Mouse (Mus musculus) left cerebral cortex, adult 9 months (tissue): Measurements from ENCODE around the gene Krtap15.
A peak's percentile ranks its signal among the peaks of the same experiment; 100 is the strongest.

ENCODE experiments used
- DNase-seq, 2 experiments: peaks; one replicate each; pipeline ENCODE4 v3.0.0; 2022; ENCODE audit warnings: low spot score in 2 of 2

Gene Krtap15

GRCm38 (mm10) chr16:88820066-88820465 lies at the start of gene Krtap15:
Gene Krtap15 (plus strand): TSS chr16:88820215.
- no peak for DNase-seq

- no peak for DNase-seq
Observed at GRCm38 (mm10) chr16:88774106-88774505, 45.9 kb upstream of the Krtap15 start, which contains the start of gene 2310057N15Rik. Gene 2310057N15Rik (minus strand): TSS chr16:88774206.

GRCm38 (mm10) chr16:88777596-88777995 lies 42.4 kb upstream of the Krtap15 start, which contains the start of gene Gm5965:
Gene Gm5965 (plus strand): TSS chr16:88777896.
- DNase-seq = no peak

- no peak for DNase-seq
Observed at GRCm38 (mm10) chr16:88786786-88787185, 33.2 kb upstream of the Krtap15 start.

GRCm38 (mm10) chr16:88811827-88812226 lies 8.2 kb upstream of the Krtap15 start, which contains the start of gene Gm20741:
Gene Gm20741 (minus strand): TSS chr16:88812220.
- DNase-seq = peak in 1 of 2 experiments; percentile 10

GRCm38 (mm10) chr16:88823736-88824135 lies 3.7 kb downstream of the Krtap15 start:
- peak in 1 of 2 experiments; percentile 13 for DNase-seq

GRCm38 (mm10) chr16:88826095-88826652 lies 6.2 kb downstream of the Krtap15 start, which contains the start of gene Krtap14:
Gene Krtap14 (minus strand): TSS chr16:88826145.
- no peak for DNase-seq

- no peak for DNase-seq
Observed at GRCm38 (mm10) chr16:88826978-88827377, 7.0 kb downstream of the Krtap15 start.

- no peak for DNase-seq
Observed at GRCm38 (mm10) chr16:88847363-88847762, 27.3 kb downstream of the Krtap15 start.

- no peak for DNase-seq
Observed at GRCm38 (mm10) chr16:88848558-88848957, 28.5 kb downstream of the Krtap15 start.

GRCm38 (mm10) chr16:88851450-88851849 lies 31.4 kb downstream of the Krtap15 start:
- no peak for DNase-seq

GRCm38 (mm10) chr16:88864887-88865407 lies 44.9 kb downstream of the Krtap15 start:
- no peak for DNase-seq

- no peak for DNase-seq
Observed at GRCm38 (mm10) chr16:88869311-88869710, 49.3 kb downstream of the Krtap15 start, which contains the start of gene Krtap19-1. Gene Krtap19-1 (minus strand): TSS chr16:88869411.

GRCm38 (mm10) chr16:88874169-88874568 lies 54.2 kb downstream of the Krtap15 start, which contains the start of gene Krtap19-2:
Gene Krtap19-2 (minus strand): TSS chr16:88874269.
- DNase-seq = no peak

GRCm38 (mm10) chr16:88877938-88878337 lies 57.9 kb downstream of the Krtap15 start, which contains the start of gene Krtap19-3:
Gene Krtap19-3 (minus strand): TSS chr16:88878038.
- no peak for DNase-seq
